Mouse (Mus musculus) heart, embryonic 15.5 days (tissue): ENCODE data around the gene Psmb8. TPM values are rescaled to one million over a fixed set of nuclear protein-coding genes. Genes with fewer than 3 reads are reported as not detected.
"Not testable (repeated sequence)": the region's sequence is repeated elsewhere in the genome, so short reads cannot be mapped to it uniquely, and the experiment has no call there.

Experiments
- ATAC-seq: fragments of 200-750 bp; cut with Nextera tagmentation; replicated peaks from 2 replicates; pipeline ENCODE4 v1.8.0; 2017; ENCODE audit warnings: low read depth, moderate TSS enrichment; ENCODE audit not compliant: insufficient number of reproducible peaks, insufficient read depth, low FRiP score
- H3K27ac ChIP-seq: fragments of 300-500 bp; sonication (generic); 2 replicates; pipeline ENCODE4 v1.5.1; 2015; ENCODE audit warnings: mild to moderate bottlenecking, inconsistent platforms
- H3K27me3 ChIP-seq: fragments of 300-500 bp; sonication (generic); 2 replicates; pipeline ENCODE4 v1.6.1; 2015; ENCODE audit warnings: inconsistent platforms
- H3K36me3 ChIP-seq: fragments of 300-500 bp; sonication (generic); 2 replicates; pipeline ENCODE4 v1.6.1; 2015; ENCODE audit warnings: mild to moderate bottlenecking, inconsistent platforms
- H3K4me1 ChIP-seq: fragments of 300-500 bp; sonication (generic); replicated peaks from 2 replicates; pipeline ENCODE4 v1.6.1; 2015; ENCODE audit warnings: inconsistent platforms
- H3K4me2 ChIP-seq: fragments of 300-500 bp; sonication (generic); 2 replicates; pipeline ENCODE4 v1.6.1; 2015; ENCODE audit warnings: inconsistent platforms, mild to moderate bottlenecking, moderate library complexity
- H3K4me3 ChIP-seq: fragments of 300-500 bp; sonication (generic); 2 replicates; pipeline ENCODE4 v1.5.1; 2015; ENCODE audit warnings: mild to moderate bottlenecking, inconsistent platforms
- H3K9ac ChIP-seq: fragments of 300-500 bp; sonication (generic); 2 replicates; pipeline ENCODE4 v1.6.1; 2015; ENCODE audit warnings: mild to moderate bottlenecking, inconsistent platforms
- H3K9me3 ChIP-seq: fragments of 300-500 bp; sonication (generic); replicated peaks from 2 replicates; pipeline ENCODE4 v1.6.1; 2016; ENCODE audit warnings: inconsistent platforms
- WGBS: fragments of 180-500 bp; shearing (Covaris S2); methylation state at CpG from one replicate; pipeline ENCODE4 v1.1.7; 2015; ENCODE audit warnings: mixed read lengths; 5-methylcytosine and 5-hydroxymethylcytosine counted together
- polyA plus RNA-seq: library from polyadenylated mRNA; unstranded; fragments of >200 nt; fragmentation: Nextera tagmentation; extraction: Ambion mirVana; gene quantifications from 2 replicates; pipeline ENCODE4 v1.2.1, GENCODE M21; 2015

The Psmb8 gene
- polyA plus RNA-seq, 1 experiment from 2014 or later, result 6.3 TPM

DNA sequence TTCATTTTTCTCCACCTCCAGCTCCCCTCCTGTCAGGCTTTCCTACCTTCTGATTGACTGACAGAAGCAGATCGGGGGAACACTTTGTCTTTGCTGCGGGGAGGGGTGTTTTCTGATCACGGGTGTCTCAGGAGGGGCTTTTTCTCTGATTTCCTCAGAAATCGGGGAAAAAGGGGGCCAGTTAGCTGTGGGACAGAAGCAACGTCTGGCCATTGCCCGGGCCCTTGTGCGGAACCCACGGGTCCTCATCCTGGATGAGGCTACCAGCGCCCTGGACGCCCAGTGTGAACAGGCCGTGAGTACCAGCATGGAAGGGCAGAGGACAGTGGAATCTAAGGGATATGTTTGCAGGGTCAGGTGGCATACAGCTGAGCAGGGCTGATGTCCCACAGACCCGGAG is 17.7 kb downstream of the Psmb8 start:
- peaks cover 50% of the 10 kb centered on the region for H3K27me3 ChIP-seq
- ATAC-seq, result no peak
- no peak overlapping the region for H3K4me3 ChIP-seq
- no peak overlapping the region for H3K4me2 ChIP-seq
- H3K9me3 ChIP-seq, result peaks cover 2% of the 10 kb centered on the region; the same call in 1 of the 2 replicates
- no peaks in the 10 kb centered on the region for H3K4me1 ChIP-seq
- H3K36me3 ChIP-seq, result no peaks in the 10 kb centered on the region
- no peak overlapping the region for H3K27ac ChIP-seq
- H3K9ac ChIP-seq, result no peak overlapping the region
- WGBS, result 83% methylated on average over 12 of the region's 12 CpGs

DNA sequence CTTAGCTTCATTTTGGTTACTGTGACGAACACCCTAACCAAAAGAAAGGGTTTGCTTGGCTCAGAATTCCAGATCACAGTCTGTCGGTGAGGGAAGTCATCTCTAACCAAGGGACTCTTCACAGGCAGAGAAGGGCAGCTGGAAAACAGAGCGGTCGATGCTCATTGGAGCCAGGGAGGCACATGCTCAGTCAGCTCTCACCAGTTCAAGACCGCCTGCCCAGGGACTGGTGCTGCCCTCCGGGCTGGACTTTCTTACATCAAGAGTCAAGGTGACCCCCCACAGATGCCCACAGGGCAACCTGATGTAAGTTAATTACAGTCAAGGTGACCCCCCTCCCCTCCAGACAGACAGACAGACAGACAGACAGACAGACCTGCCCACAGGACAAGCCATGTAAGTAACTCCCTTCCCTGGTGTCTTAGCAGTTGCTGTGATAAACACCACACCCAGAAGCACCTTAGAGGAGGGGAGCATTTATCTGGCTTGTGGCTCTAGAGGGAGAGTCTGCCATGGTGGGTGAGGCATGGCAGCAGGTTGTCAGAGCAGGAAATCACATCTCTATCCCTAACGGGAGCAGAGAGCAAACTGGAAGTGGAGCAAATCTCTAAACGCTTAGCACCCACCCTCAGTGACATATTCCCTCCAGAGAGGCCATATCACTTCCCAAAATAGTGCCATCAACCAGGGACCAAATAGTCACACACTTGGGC is 19.9 kb downstream of the Psmb8 start:
- Histone ChIP-seq H3K36me3 (no peaks in the 10 kb centered on the region), H3K4me3 (no peak overlapping the region), H3K4me1 (no peaks in the 10 kb centered on the region), H3K4me2 (no peak overlapping the region), H3K27ac (no peak overlapping the region), H3K9me3 (peaks cover 2% of the 10 kb centered on the region; the same call in 1 of the 2 replicates), H3K9ac (no peak overlapping the region), H3K27me3 (peaks cover 32% of the 10 kb centered on the region)
- WGBS, result 77% methylated on average over 8 of the region's 8 CpGs
- ATAC-seq, result no peak

DNA sequence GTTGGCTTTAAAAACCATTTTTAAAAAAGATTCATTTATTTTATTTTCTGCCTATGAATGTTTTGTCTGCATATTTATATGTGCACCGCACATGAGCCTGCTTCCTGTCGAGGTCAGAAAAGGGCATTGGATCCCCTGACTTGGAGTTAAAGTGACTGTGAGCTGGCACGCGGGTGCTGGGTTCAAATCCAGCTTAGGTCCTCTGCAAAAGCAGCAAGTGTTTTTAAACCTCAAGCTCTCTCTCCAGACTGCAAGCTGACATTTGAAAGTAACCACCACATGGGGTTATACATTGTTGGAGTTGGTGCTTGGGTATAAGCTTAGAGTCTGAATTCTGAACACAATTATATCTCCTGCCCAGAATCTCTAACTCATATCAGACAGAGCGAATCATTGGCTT is 20.5 kb downstream of the Psmb8 start:
- H3K36me3 ChIP-seq, result no peaks in the 10 kb centered on the region
- peaks cover 26% of the 10 kb centered on the region for H3K27me3 ChIP-seq
- no peaks in the 10 kb centered on the region for H3K4me1 ChIP-seq
- no peak overlapping the region for H3K4me3 ChIP-seq
- ATAC-seq, result no peak
- no peak overlapping the region for H3K9ac ChIP-seq
- WGBS, result 84% methylated on average over 5 of the region's 5 CpGs
- H3K27ac ChIP-seq, result no peak overlapping the region
- no peak overlapping the region for H3K4me2 ChIP-seq
- H3K9me3 ChIP-seq, result peaks cover 2% of the 10 kb centered on the region; the same call in 1 of the 2 replicates

DNA sequence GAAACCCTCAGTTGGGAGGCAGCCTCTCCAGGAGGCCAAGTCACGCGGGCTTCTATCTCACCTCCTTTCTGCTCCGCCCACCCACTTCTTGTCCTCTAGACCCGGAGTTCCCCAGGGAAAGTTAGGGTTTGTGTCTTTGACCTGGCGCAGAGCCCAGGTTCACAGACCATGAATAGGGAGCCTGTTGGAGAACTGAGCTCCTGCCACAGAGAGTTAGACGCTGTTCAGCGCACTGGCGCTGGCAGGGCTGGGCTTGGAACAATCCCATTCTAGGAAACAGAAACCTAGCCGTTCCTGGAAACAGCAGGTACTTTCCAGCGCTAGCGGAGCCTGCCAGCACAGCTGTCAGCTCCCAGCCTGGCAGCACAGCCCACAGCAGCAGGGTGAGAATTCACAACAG is 21.2 kb downstream of the Psmb8 start:
- H3K27me3 ChIP-seq, result peaks cover 19% of the 10 kb centered on the region
- H3K9me3 ChIP-seq, result peaks cover 2% of the 10 kb centered on the region; the same call in 1 of the 2 replicates
- no peak overlapping the region for H3K4me3 ChIP-seq
- no peaks in the 10 kb centered on the region for H3K4me1 ChIP-seq
- ATAC-seq, result no peak
- no peak overlapping the region for H3K9ac ChIP-seq
- no peak overlapping the region for H3K27ac ChIP-seq
- WGBS, result 76% methylated on average over 11 of the region's 11 CpGs
- no peak overlapping the region for H3K4me2 ChIP-seq
- no peaks in the 10 kb centered on the region for H3K36me3 ChIP-seq

DNA sequence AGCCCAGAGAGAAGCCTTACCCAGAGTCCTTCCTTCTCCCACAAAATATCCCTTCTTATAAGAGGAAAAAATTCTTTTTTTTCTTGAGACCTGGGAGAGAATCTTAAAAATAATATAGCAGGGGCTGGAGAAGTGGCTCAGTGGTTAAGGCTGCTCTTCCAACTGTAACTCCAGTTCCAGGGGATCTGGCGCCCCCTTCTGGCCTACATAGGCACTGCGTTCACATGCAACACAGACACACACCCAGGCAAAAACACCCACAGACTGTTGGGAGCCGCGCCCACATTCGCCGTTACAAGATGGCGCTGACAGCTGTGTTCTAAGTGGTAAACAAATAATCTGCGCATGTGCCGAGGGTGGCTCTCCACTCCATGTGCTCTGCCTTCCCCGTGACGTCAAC is 21.6 kb downstream of the Psmb8 start:
- H3K9me3 ChIP-seq, H3K27ac ChIP-seq, H3K36me3 ChIP-seq, H3K4me2 ChIP-seq, ATAC-seq, H3K9ac ChIP-seq, H3K4me3 ChIP-seq, H3K4me1 ChIP-seq: not testable (repeated sequence)
- H3K27me3 ChIP-seq, result peaks cover 15% of the 10 kb centered on the region
- 83% methylated on average over 9 of the region's 11 CpGs for WGBS

DNA sequence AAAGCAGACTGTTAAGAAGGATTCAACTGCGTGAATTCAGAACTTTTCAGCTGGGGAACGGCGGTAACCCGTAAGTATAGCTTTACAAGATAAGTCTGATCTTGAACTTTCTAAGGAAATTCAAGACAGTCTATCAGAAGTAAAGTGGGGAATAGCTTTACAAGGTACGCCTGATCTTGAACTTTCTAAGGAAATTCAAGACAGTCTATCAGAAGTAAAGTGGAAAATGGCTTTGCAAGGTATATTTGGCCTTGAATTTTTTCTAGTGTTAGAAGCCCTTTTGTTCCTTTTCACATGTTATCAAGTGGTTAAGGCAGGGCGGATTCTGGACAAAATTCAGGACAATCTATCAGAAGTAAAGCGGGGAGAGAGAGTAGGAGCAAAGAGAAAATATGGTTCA is 22.3 kb downstream of the Psmb8 start:
- H3K27me3 ChIP-seq, H3K9me3 ChIP-seq, H3K4me1 ChIP-seq, H3K4me3 ChIP-seq, ATAC-seq, H3K36me3 ChIP-seq, H3K27ac ChIP-seq, H3K4me2 ChIP-seq, H3K9ac ChIP-seq: not testable (repeated sequence)
- 88% methylated on average over 3 of the region's 7 CpGs for WGBS

DNA sequence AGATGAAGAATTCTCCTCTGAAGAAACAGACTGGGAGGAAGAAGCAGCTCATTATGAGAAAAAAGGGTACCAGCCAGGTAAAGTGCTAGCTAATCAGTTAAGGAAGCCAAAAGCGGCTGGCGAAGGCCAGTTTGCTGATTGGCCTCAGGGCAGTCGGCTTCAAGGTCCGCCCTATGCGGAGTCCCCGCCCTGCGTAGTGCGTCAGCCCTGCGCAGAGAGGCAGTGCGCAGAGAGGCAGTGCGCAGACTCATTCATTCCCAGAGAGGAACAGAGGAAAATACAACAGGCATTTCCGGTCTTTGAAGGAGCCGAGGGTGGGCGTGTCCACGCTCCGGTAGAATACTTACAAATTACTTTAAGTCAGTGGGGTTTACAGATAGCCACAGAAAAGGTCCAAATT is 22.9 kb downstream of the Psmb8 start:
- WGBS, result 91% methylated on average over 6 of the region's 16 CpGs
- H3K4me2 ChIP-seq, result not testable (repeated sequence)

DNA sequence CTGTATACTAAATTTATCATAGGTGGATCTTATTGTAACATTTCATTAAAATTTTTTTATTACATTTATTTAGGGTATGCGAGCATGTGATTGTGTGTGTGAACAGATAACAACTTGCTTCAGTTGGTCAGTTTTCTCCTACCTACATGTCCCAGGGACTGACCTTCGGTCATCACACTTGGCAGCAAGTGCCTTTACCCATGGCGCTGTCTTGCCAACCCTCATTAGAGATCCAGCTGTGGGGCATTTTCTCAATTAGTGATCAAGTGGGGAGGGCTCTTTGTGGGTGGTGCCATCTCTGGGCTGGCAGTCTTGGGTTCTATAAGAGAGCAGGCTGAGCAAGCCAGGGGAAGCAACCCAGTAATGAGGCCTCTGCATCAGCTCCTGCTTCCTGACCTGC is 27.3 kb downstream of the Psmb8 start:
- no peak overlapping the region for H3K27ac ChIP-seq
- ATAC-seq, result no peak

More for the DNA sequence above, 22.9 kb downstream of the Psmb8 start:
- H3K9me3 ChIP-seq, H3K27ac ChIP-seq, H3K9ac ChIP-seq, ATAC-seq, H3K36me3 ChIP-seq, H3K27me3 ChIP-seq, H3K4me3 ChIP-seq, H3K4me1 ChIP-seq: not testable (repeated sequence)

DNA sequence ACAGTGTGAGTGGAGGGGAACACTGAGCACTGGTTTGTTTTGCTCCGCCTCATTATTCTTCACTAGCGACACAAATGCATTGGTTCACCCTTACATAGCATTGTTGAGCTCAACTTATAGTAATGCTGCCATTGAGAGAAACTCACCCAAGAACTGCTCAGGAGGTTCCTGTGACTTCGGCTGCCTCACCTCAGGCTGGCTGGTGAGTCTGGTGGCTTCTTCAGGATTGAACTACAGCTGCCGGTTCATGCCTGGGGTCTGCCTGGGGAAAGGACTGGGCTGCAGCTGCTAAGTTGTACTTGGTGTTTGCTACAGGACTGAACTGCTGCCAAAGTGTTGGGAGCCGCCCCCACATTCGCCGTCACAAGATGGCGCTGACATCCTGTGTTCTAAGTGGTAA is 27.9 kb downstream of the Psmb8 start:
- no peaks in the 10 kb centered on the region for H3K27me3 ChIP-seq
- H3K4me2 ChIP-seq, result no peak overlapping the region
- no peaks in the 10 kb centered on the region for H3K4me1 ChIP-seq
- WGBS, result 90% methylated on average over 8 of the region's 8 CpGs
- no peak overlapping the region for H3K9ac ChIP-seq
- H3K36me3 ChIP-seq, result no peaks in the 10 kb centered on the region
- no peaks in the 10 kb centered on the region; the same call in 1 of the 2 replicates for H3K9me3 ChIP-seq
- no peak overlapping the region for H3K27ac ChIP-seq
- ATAC-seq, result no peak
- no peak overlapping the region for H3K4me3 ChIP-seq

More for the DNA sequence above, 27.3 kb downstream of the Psmb8 start:
- Histone ChIP-seq H3K4me3 (no peak overlapping the region), H3K9me3 (no peaks in the 10 kb centered on the region; the same call in 1 of the 2 replicates), H3K4me1 (no peaks in the 10 kb centered on the region), H3K27me3 (no peaks in the 10 kb centered on the region), H3K4me2 (no peak overlapping the region), H3K36me3 (no peaks in the 10 kb centered on the region), H3K9ac (no peak overlapping the region)
- WGBS, result 85% methylated on average over 3 of the region's 3 CpGs

DNA sequence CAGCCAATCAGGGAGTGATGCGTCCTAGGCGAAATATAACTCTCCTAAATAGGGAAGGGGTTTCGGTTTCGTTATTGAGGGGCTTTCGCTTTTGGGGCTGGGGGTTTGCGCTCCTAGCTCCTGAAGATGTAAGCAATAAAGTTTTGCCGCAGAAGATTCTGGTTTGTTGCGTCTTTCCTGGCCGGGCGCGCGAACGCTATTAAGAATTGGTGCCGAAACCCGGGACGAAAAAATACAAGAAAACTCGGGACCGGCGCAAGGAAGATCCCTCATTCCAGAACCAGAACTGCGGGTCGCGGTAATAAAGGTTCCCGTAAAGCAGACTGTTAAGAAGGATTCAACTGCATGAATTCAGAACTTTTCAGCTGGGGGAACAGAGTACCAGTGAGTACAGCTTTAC is 28.4 kb downstream of the Psmb8 start:
- H3K36me3 ChIP-seq, ATAC-seq, H3K4me1 ChIP-seq, H3K27me3 ChIP-seq, H3K4me3 ChIP-seq, H3K27ac ChIP-seq, H3K4me2 ChIP-seq, H3K9me3 ChIP-seq, H3K9ac ChIP-seq: not testable (repeated sequence)
- WGBS, result 93% methylated on average over 15 of the region's 23 CpGs

DNA sequence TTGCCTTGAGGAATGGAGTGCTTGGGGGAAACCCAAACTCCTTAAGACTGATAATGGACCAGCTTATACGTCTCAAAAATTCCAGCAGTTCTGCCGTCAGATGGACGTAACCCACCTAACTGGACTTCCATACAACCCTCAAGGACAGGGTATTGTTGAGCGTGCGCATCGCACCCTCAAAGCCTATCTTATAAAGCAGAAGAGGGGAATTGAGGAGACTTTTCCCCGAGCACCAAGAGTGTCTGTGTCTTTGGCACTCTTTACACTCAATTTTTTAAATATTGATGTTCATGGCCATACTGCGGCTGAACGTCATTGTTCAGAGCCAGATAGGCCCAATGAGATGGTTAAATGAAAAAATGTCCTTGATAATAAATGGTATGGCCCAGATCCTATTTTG is 33.5 kb downstream of the Psmb8 start:
- 86% methylated on average over 9 of the region's 9 CpGs for WGBS
- not testable (repeated sequence) for ATAC-seq, H3K36me3 ChIP-seq, H3K4me1 ChIP-seq, H3K9ac ChIP-seq, H3K9me3 ChIP-seq, H3K27me3 ChIP-seq, H3K4me3 ChIP-seq, H3K27ac ChIP-seq, H3K4me2 ChIP-seq

DNA sequence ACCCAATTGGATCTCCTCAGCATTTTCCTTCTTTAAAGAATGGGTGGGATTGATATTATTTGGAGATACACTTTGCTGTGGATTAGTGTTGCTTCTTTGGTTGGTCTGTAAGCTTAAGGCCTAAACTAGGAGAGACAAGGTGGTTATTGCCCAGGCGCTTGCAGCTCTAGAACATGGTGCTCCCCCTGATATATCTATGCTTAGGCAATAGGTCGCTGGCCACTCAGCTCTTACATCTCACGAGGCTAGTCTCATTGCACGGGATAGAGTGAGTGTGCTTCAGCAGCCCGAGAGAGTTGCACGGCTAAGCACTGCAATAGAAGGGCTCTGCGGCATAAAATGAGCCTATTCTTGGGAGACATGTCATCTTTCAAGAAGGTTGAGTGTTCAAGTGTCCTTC is 34.5 kb downstream of the Psmb8 start:
- H3K9ac ChIP-seq, H3K27me3 ChIP-seq, ATAC-seq, H3K36me3 ChIP-seq, H3K27ac ChIP-seq, H3K4me3 ChIP-seq, H3K4me2 ChIP-seq, H3K9me3 ChIP-seq, H3K4me1 ChIP-seq: not testable (repeated sequence)
- WGBS, result 86% methylated on average over 6 of the region's 7 CpGs
